Mouse (Mus musculus) kidney, adult 2 months (tissue): ENCODE data around the gene Tctex1d4.

ENCODE experiments used
- CTCF ChIP-seq: fragments of 200-500 bp; conservative IDR thresholded peaks from 2 replicates; pipeline ENCODE4 v1.5.1; 2011; ENCODE audit warnings: low read depth, mild to moderate bottlenecking, control low read depth, low read length, moderate library complexity, mixed read lengths; ENCODE audit not compliant: insufficient read depth, insufficient read length
- POLR2A ChIP-seq: fragments of 200-500 bp; IDR thresholded peaks from one replicate; pipeline ENCODE4 v1.6.1; 2011; ENCODE audit warnings: low read depth, low read length, control low read depth

GRCm38 (mm10) chr4:117126675-117127290, at the start of gene Tctex1d4:
- TF ChIP-seq CTCF (no peak), POLR2A (no peak)
